Mouse (Mus musculus) embryonic facial prominence, embryonic 11.5 days (tissue): ENCODE measurements around the gene Rufy4. TPM values are rescaled to one million over a fixed set of nuclear protein-coding genes. Genes with fewer than 3 reads are reported as not detected.
A peak's percentile ranks its signal among the peaks of the same experiment; 100 is the strongest.

Experiments used
- ATAC-seq: fragments of 200-750 bp; cut with Nextera tagmentation; replicated peaks from 2 replicates; pipeline ENCODE4 v1.8.0; 2017; ENCODE audit warnings: low read depth; ENCODE audit not compliant: insufficient number of reproducible peaks, low FRiP score, low TSS enrichment
- DNase-seq: peaks from one replicate; pipeline ENCODE4 v3.0.0-alpha.2; 2015; ENCODE audit warnings: low spot score
- H3K27ac ChIP-seq: fragments of 300-500 bp; sonication (generic); replicated peaks from 2 replicates; pipeline ENCODE4 v1.5.1; 2014; ENCODE audit warnings: mild to moderate bottlenecking, low read depth, low read length, control low read depth
- H3K27me3 ChIP-seq: fragments of 300-500 bp; sonication (generic); 2 replicates; pipeline ENCODE4 v1.6.1; 2014; ENCODE audit warnings: mild to moderate bottlenecking, low read length, moderate library complexity, mixed read lengths; ENCODE audit not compliant: control insufficient read depth, insufficient read depth
- H3K36me3 ChIP-seq: fragments of 300-500 bp; sonication (generic); replicated peaks from 2 replicates; pipeline ENCODE4 v1.6.1; 2014; ENCODE audit warnings: low read depth, mild to moderate bottlenecking, low read length, moderate library complexity, mixed read lengths; ENCODE audit not compliant: control insufficient read depth, insufficient read depth
- H3K4me1 ChIP-seq: fragments of 300-500 bp; sonication (generic); 2 replicates; pipeline ENCODE4 v1.6.1; 2014; ENCODE audit warnings: low read length, mixed read lengths; ENCODE audit not compliant: control insufficient read depth, insufficient read depth
- H3K4me2 ChIP-seq: fragments of 300-500 bp; sonication (generic); 2 replicates; pipeline ENCODE4 v1.6.1; 2014; ENCODE audit warnings: low read depth, mild to moderate bottlenecking, control low read depth, low read length, moderate library complexity
- H3K4me3 ChIP-seq: fragments of 300-500 bp; sonication (generic); 2 replicates; pipeline ENCODE4 v1.5.1; 2014; ENCODE audit warnings: low read depth, low read length, control low read depth
- H3K9ac ChIP-seq: fragments of 300-500 bp; sonication (generic); replicated peaks from 2 replicates; pipeline ENCODE4 v1.6.1; 2014; ENCODE audit warnings: mild to moderate bottlenecking, control low read depth, low read length
- H3K9me3 ChIP-seq: fragments of 300-500 bp; sonication (generic); replicated peaks from 2 replicates; pipeline ENCODE4 v1.6.1; 2016; ENCODE audit warnings: mild to moderate bottlenecking, low read length, inconsistent platforms, mixed read lengths; ENCODE audit not compliant: control insufficient read depth
- WGBS: fragments of 180-500 bp; shearing (Covaris S2); extraction: QIAGEN DNeasy Blood & Tissue Kit; methylation state at CpG from one replicate; pipeline ENCODE4 v1.1.7; 2014; 5-methylcytosine and 5-hydroxymethylcytosine counted together
- polyA plus RNA-seq: library from polyadenylated mRNA; unstranded; fragments of >200 nt; fragmentation: Nextera tagmentation; extraction: Ambion mirVana; gene quantifications from 2 replicates; pipeline ENCODE4 v1.2.1, GENCODE M21; 2014

Gene Rufy4
- polyA plus RNA-seq, 1 experiment from 2014 or later, result 0.11 TPM

GRCm38 (mm10) chr1:74123215-74123614 is 2.1 kb upstream of the Rufy4 start:
- Histone ChIP-seq H3K9me3 (no peaks in the 10 kb centered on the region), H3K27me3 (peaks cover 14% of the 10 kb centered on the region), H3K4me2 (no peak overlapping the region), H3K27ac (no peak overlapping the region), H3K36me3 (no peaks in the 10 kb centered on the region), H3K9ac (no peak overlapping the region), H3K4me3 (no peak overlapping the region), H3K4me1 (peaks cover 5% of the 10 kb centered on the region)
- WGBS, result 55% methylated on average over 8 of the region's 8 CpGs
- DNase-seq (no peak), ATAC-seq (no peak)

- peak within 1 kb of the TSS; percentile 49 for H3K4me3 ChIP-seq
- no peaks in the 10 kb centered on the region for H3K36me3 ChIP-seq
- DNase-seq (peak; percentile 62), ATAC-seq (peak; percentile 54)
- H3K9ac ChIP-seq, result peak within 1 kb of the TSS; percentile 52
- no peaks in the 10 kb centered on the region for H3K9me3 ChIP-seq
- H3K27ac ChIP-seq, result no peak within 1 kb of the TSS
- peaks cover 14% of the 10 kb centered on the region for H3K27me3 ChIP-seq
- H3K4me1 ChIP-seq, result peaks cover 5% of the 10 kb centered on the region
- H3K4me2 ChIP-seq, result peak within 1 kb of the TSS; percentile 95
- WGBS, result under 1% methylated on average over 78 of the region's 84 CpGs
These were observed 1.0 kb upstream of the Rufy4 start, which contains the start of gene Tns1 for GRCm38 (mm10) chr1:74124021-74124981. Gene Tns1 (minus strand): TSS chr1:74124449.

- 86% methylated on average over 8 of the region's 8 CpGs for WGBS
- no peak for DNase-seq
These were observed 5.7 kb downstream of the Rufy4 start for GRCm38 (mm10) chr1:74130883-74131659.

GRCm38 (mm10) chr1:74132011-74132410 is 6.7 kb downstream of the Rufy4 start:
- Histone ChIP-seq H3K4me2 (no peak overlapping the region), H3K4me3 (no peak overlapping the region), H3K4me1 (no peaks in the 10 kb centered on the region), H3K27ac (no peak overlapping the region), H3K9me3 (no peaks in the 10 kb centered on the region), H3K36me3 (no peaks in the 10 kb centered on the region), H3K27me3 (no peaks in the 10 kb centered on the region), H3K9ac (no peak overlapping the region)
- DNase-seq (no peak), ATAC-seq (no peak)
- WGBS, result 71% methylated on average over 3 of the region's 3 CpGs

More at GRCm38 (mm10) chr1:74130883-74131659, 5.7 kb downstream of the Rufy4 start:
- Histone ChIP-seq H3K4me1 (no peaks in the 10 kb centered on the region), H3K27me3 (0 out of 2 replicates have a peak, but pooled peaks cover 2% of the 10 kb centered on the region), H3K4me3 (no peak overlapping the region), H3K9ac (no peak overlapping the region), H3K36me3 (no peaks in the 10 kb centered on the region), H3K27ac (no peak overlapping the region), H3K9me3 (no peaks in the 10 kb centered on the region), H3K4me2 (no peak overlapping the region)
- no peak for ATAC-seq

GRCm38 (mm10) chr1:74133954-74134353 is 8.6 kb downstream of the Rufy4 start:
- Histone ChIP-seq H3K9ac (no peak overlapping the region), H3K4me3 (no peak overlapping the region), H3K27ac (no peak overlapping the region), H3K9me3 (no peaks in the 10 kb centered on the region), H3K4me2 (no peak overlapping the region), H3K4me1 (no peaks in the 10 kb centered on the region), H3K36me3 (no peaks in the 10 kb centered on the region), H3K27me3 (no peaks in the 10 kb centered on the region)
- ATAC-seq (no peak), DNase-seq (no peak)
- 72% methylated on average over 6 of the region's 6 CpGs for WGBS

GRCm38 (mm10) chr1:74135326-74135950 is 10.1 kb downstream of the Rufy4 start:
- no peak overlapping the region for H3K4me2 ChIP-seq
- H3K27ac ChIP-seq, result no peak overlapping the region
- H3K4me3 ChIP-seq, result no peak overlapping the region
- ATAC-seq (no peak), DNase-seq (no peak)
- no peaks in the 10 kb centered on the region for H3K4me1 ChIP-seq
- no peaks in the 10 kb centered on the region for H3K27me3 ChIP-seq
- H3K9ac ChIP-seq, result no peak overlapping the region
- WGBS, result 76% methylated on average over 6 of the region's 6 CpGs
- H3K36me3 ChIP-seq, result no peaks in the 10 kb centered on the region
- no peaks in the 10 kb centered on the region for H3K9me3 ChIP-seq

- H3K4me3 ChIP-seq, result no peak overlapping the region
- H3K9ac ChIP-seq, result no peak overlapping the region
- no peak overlapping the region for H3K4me2 ChIP-seq
- 59% methylated on average over 3 of the region's 3 CpGs for WGBS
- H3K36me3 ChIP-seq, result no peaks in the 10 kb centered on the region
- no peaks in the 10 kb centered on the region for H3K9me3 ChIP-seq
- no peak for ATAC-seq
- H3K27ac ChIP-seq, result no peak overlapping the region
- no peaks in the 10 kb centered on the region for H3K27me3 ChIP-seq
- H3K4me1 ChIP-seq, result no peaks in the 10 kb centered on the region
- no peak for DNase-seq
These were observed 14.1 kb downstream of the Rufy4 start for GRCm38 (mm10) chr1:74139415-74139814.
